ENCODE assay signal across 23 mouse cellular contexts in genomic region chr11:44562389-44563135, GRCm38 (mm10). TPM values are rescaled to one million over a fixed set of nuclear protein-coding genes. Genes with fewer than 3 reads are reported as not detected.
DNase-seq lines count a peak whose midpoint lies in the region; ATAC-seq and TF ChIP-seq lines count a peak whose summit lies in the region.
"Had no signal": no experiment of that assay in that cellular context is flagged by ENCODE, and none has a peak within 500 bp of the region (broad histone marks: within the 10 kb centered on the region; RNA-seq: fewer than 3 reads in every experiment).

No protein-coding gene starts in this region.

- H3K9ac ChIP-seq in neural tube, embryonic 15.5 days (replicated peaks) = no peak overlapping the region
- H3K9ac ChIP-seq in limb, embryonic 15.5 days = no peak overlapping the region
- no peak overlapping the region for H3K9ac ChIP-seq in stomach, postnatal 0 days (ENCODE audit: low read length)
- H3K9ac ChIP-seq: embryonic facial prominence, embryonic 12.5 days; forebrain, embryonic 12.5 days; heart, embryonic 12.5 days; hindbrain, embryonic 12.5 days had no signal

- no peaks in the 10 kb centered on the region for H3K27me3 ChIP-seq in neural tube, embryonic 15.5 days (replicated peaks)
- no peaks in the 10 kb centered on the region for H3K27me3 ChIP-seq in limb, embryonic 15.5 days
- H3K27me3 ChIP-seq in stomach, postnatal 0 days (ENCODE audit: control insufficient read depth, insufficient read depth, low read length) = no peaks in the 10 kb centered on the region
- H3K27me3 ChIP-seq: embryonic facial prominence, embryonic 12.5 days; forebrain, embryonic 12.5 days; heart, embryonic 12.5 days; hindbrain, embryonic 12.5 days had no signal

- H3K27ac ChIP-seq in neural tube, embryonic 15.5 days (replicated peaks) = no peak overlapping the region
- H3K27ac ChIP-seq in limb, embryonic 15.5 days = peak overlapping the region; percentile 17; the same call in 1 of the 2 replicates
- H3K27ac ChIP-seq in stomach, postnatal 0 days (replicated peaks) = no peak overlapping the region; the same call in 1 of the 2 replicates
- H3K27ac ChIP-seq: embryonic facial prominence, embryonic 12.5 days; forebrain, embryonic 12.5 days; hindbrain, embryonic 12.5 days; kidney, postnatal 0 days had no signal

- no peak overlapping the region for H3K4me2 ChIP-seq in neural tube, embryonic 15.5 days
- H3K4me2 ChIP-seq in limb, embryonic 15.5 days = no peak overlapping the region
- H3K4me2 ChIP-seq in stomach, postnatal 0 days (replicated peaks; ENCODE audit: low read depth) = no peak overlapping the region
- H3K4me2 ChIP-seq: embryonic facial prominence, embryonic 12.5 days; forebrain, embryonic 12.5 days; heart, embryonic 12.5 days; hindbrain, embryonic 12.5 days; midbrain, embryonic 11.5 days had no signal

- TF ChIP-seq EP300 in stomach, postnatal 0 days (optimal IDR thresholded peaks at IDR 0.05) = no peak

- peak; percentile 21 to 45 for DNase-seq in layer of hippocampus, adult 18-20 months (ENCODE audit: low spot score in 2 of 2)
- DNase-seq in layer of hippocampus, adult 9-10 months (ENCODE audit: low spot score) = no peak
- no peak for DNase-seq in neural tube, embryonic 10.5 days (ENCODE audit: extremely low spot score, low spot score)
- DNase-seq in stomach, postnatal 0 days (ENCODE audit: low spot score) = no peak
- no peak for DNase-seq in kidney, adult 18-20 months
- DNase-seq: adrenal gland, postnatal 10 days; cerebellum, adult 2 months; cerebellum, postnatal 25 days; gastrocnemius, postnatal 10 days; kidney, adult 2 months; lung, postnatal 14 days; thymus, postnatal 14 days had no signal

- TF ChIP-seq CTCF in stomach, postnatal 0 days (IDR thresholded peaks at IDR 0.05; ENCODE audit: low read depth) = no peak

- no peaks in the 10 kb centered on the region for H3K9me3 ChIP-seq in neural tube, embryonic 15.5 days (replicated peaks)
- H3K9me3 ChIP-seq in limb, embryonic 15.5 days = no peaks in the 10 kb centered on the region
- no peaks in the 10 kb centered on the region for H3K9me3 ChIP-seq in stomach, postnatal 0 days (ENCODE audit: control insufficient read depth, low read length)
- H3K9me3 ChIP-seq: embryonic facial prominence, embryonic 12.5 days; forebrain, embryonic 12.5 days; hindbrain, embryonic 12.5 days had no signal

- 79% methylated on average over 11 of the region's 12 CpGs for WGBS in neural tube, embryonic 15.5 days
- WGBS in limb, embryonic 15.5 days = 76% methylated on average over 11 of the region's 12 CpGs
- 59% methylated on average over 10 of the region's 12 CpGs for WGBS in stomach, postnatal 0 days

- no peak overlapping the region for H3K4me3 ChIP-seq in neural tube, embryonic 15.5 days (replicated peaks)
- H3K4me3 ChIP-seq in limb, embryonic 15.5 days = no peak overlapping the region
- no peak overlapping the region for H3K4me3 ChIP-seq in stomach, postnatal 0 days (ENCODE audit: low read depth, low read length)
- H3K4me3 ChIP-seq: embryonic facial prominence, embryonic 12.5 days; forebrain, embryonic 12.5 days; heart, embryonic 12.5 days; hindbrain, embryonic 12.5 days had no signal

- no peaks in the 10 kb centered on the region for H3K4me1 ChIP-seq in neural tube, embryonic 15.5 days
- peaks cover 9% of the 10 kb centered on the region for H3K4me1 ChIP-seq in limb, embryonic 15.5 days
- no peaks in the 10 kb centered on the region for H3K4me1 ChIP-seq in stomach, postnatal 0 days (replicated peaks; ENCODE audit: control insufficient read depth, insufficient read depth)
- H3K4me1 ChIP-seq: embryonic facial prominence, embryonic 12.5 days; forebrain, embryonic 12.5 days; heart, embryonic 12.5 days; hindbrain, embryonic 12.5 days had no signal

- H3K36me3 ChIP-seq in neural tube, embryonic 15.5 days = peaks cover 71% of the 10 kb centered on the region
- peaks cover 78% of the 10 kb centered on the region for H3K36me3 ChIP-seq in limb, embryonic 15.5 days
- peaks cover 28% of the 10 kb centered on the region for H3K36me3 ChIP-seq in stomach, postnatal 0 days (ENCODE audit: control insufficient read depth, insufficient read depth, low read length)

- ATAC-seq in neural tube, embryonic 15.5 days (ENCODE audit: low FRiP score) = peak; percentile 15; the same call in 1 of the 2 replicates
- no peak for ATAC-seq in limb, embryonic 15.5 days (ENCODE audit: insufficient number of reproducible peaks, low FRiP score, low TSS enrichment, low read depth)
- ATAC-seq in stomach, postnatal 0 days (ENCODE audit: low FRiP score, low TSS enrichment) = 0 out of 2 replicates have a peak, but pooled peaks have one; percentile 8
- ATAC-seq: activated CD4-positive, CD25-positive, alpha-beta regulatory T cell, adult 4 months had no signal

RNA-seq across cellular contexts. Expression of gene Rnf145, which starts 43.8 kb away (rescaled TPM):
- 100 to 1,000 TPM in 1 of 2 experiments, 10 to 100 TPM in 1; 87.0 to 107 TPM for total RNA-seq in layer of hippocampus, adult 18-20 months (2021)
- polyA plus RNA-seq in neural tube, embryonic 15.5 days (2015; fragmentation: Nextera tagmentation; extraction: Ambion mirVana) = 99.5 and 112 TPM in 2 replicates
- polyA plus RNA-seq in limb, embryonic 15.5 days (2015; fragmentation: Nextera tagmentation; extraction: Ambion mirVana) = 61.5 and 69.8 TPM in 2 replicates
- polyA plus RNA-seq in stomach, postnatal 0 days (2015; fragmentation: Nextera tagmentation; extraction: Ambion mirVana) = 29.5 and 30.5 TPM in 2 replicates

RNA-seq across cellular contexts. Expression of gene Ebf1, which starts 54.6 kb away (rescaled TPM):
- 1 to 10 TPM; 2.7 TPM for total RNA-seq in layer of hippocampus, adult 18-20 months (2021)
- polyA plus RNA-seq in neural tube, embryonic 15.5 days (2015; fragmentation: Nextera tagmentation; extraction: Ambion mirVana) = 157 and 168 TPM in 2 replicates
- polyA plus RNA-seq in limb, embryonic 15.5 days (2015; fragmentation: Nextera tagmentation; extraction: Ambion mirVana) = 54.1 and 65.0 TPM in 2 replicates
- 3.6 and 3.7 TPM in 2 replicates for polyA plus RNA-seq in stomach, postnatal 0 days (2015; fragmentation: Nextera tagmentation; extraction: Ambion mirVana)
- total RNA-seq: granulocyte monocyte progenitor cell, adult 5-6 weeks; MEL had no signal

Comparison
In these comparisons a context has a peak if more than half of its experiments do, and no peak if none do; other contexts are left out.
1. DNase-seq: peak in layer of hippocampus, adult 18-20 months (2 of 2); none in layer of hippocampus, adult 9-10 months (single experiment), neural tube, embryonic 10.5 days (single experiment), stomach, postnatal 0 days (single experiment) and kidney, adult 18-20 months (single experiment).
2. RNA of gene Ebf1, which starts 54.6 kb away (polyA plus RNA-seq): 157 to 168 TPM in neural tube, embryonic 15.5 days and 54.1 to 65.0 TPM in limb, embryonic 15.5 days; 3.6 to 3.7 TPM in stomach, postnatal 0 days; every median in the first group is over 10 times any median in the second.